Mouse (Mus musculus): ENCODE results near the gene Mfsd6. TPM values are rescaled to one million over a fixed set of nuclear protein-coding genes. Genes with fewer than 3 reads are reported as not detected.

Mfsd6 gene
- polyA plus RNA-seq (2015; fragmentation: Nextera tagmentation; extraction: Ambion mirVana), result 12.1 and 12.3 TPM in 2 replicates

DNA sequence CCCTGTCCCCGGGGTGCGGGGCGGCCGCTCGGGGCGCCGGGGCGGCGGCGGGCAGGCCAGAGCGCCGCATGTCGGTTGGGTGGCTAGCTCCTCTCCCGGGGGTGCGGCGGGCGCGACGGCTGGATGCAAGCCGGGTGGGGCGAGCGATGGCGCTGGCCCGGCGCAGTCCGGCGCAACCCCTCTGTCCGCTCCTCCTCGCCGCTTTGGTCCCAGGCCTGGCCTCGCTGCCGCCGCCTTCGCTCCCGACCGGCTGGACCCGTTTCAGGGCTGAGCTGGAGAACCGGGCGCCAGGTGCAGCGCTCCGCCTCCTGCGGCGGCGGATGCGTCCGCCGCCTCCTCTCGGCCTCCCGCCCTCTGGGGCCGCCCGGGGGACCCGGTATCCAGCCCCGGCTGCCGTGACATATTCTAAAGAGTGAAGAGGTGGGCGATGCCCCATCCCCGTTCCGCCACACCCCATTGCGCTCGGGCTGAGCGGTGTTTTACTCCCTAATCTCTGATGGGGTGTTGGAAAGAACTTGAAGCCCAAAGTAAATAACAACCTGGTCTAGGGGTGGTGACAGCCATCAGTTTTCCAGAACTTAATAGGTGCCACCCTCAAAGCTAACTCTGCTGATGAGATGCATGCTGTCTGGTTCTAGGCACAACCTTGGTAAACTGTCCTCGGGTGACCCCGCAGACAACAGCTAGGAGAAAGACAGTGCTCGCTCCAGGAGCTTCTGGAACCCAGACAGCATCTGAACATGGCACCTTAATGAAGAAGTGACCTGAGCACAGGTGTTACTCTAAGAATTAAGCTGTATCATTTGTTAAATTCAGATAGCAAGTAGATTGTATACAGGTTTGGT lies at the start of gene Mfsd6:
Mfsd6 (minus strand) TSS at position 407 of the 845 bp plus-strand sequence.
- 1% methylated on average over 57 of the region's 63 CpGs for WGBS
- H3K4me2 ChIP-seq (ENCODE audit: low read length), result peak within 1 kb of the TSS; percentile 79
- H3K9ac ChIP-seq (ENCODE audit: low read depth, low read length), result peak within 1 kb of the TSS; percentile 98
- H3K4me3 ChIP-seq (ENCODE audit: low read depth, low read length), result peak within 1 kb of the TSS; percentile 89
- no peaks in the 10 kb centered on the region for H3K36me3 ChIP-seq (ENCODE audit: control insufficient read depth, insufficient read depth, low read length)
- H3K9me3 ChIP-seq (replicated peaks; ENCODE audit: control insufficient read depth, low read length, poor library complexity, severe bottlenecking), result no peaks in the 10 kb centered on the region
- peaks cover 21% of the 10 kb centered on the region for H3K4me1 ChIP-seq (ENCODE audit: control insufficient read depth, insufficient read depth, low read length)
- ATAC-seq, result peak; percentile 76
- H3K27me3 ChIP-seq (ENCODE audit: control insufficient read depth, insufficient read depth, low read depth, low read length), result no peaks in the 10 kb centered on the region
- H3K27ac ChIP-seq (ENCODE audit: low read length), result peak within 1 kb of the TSS; percentile 94

DNA sequence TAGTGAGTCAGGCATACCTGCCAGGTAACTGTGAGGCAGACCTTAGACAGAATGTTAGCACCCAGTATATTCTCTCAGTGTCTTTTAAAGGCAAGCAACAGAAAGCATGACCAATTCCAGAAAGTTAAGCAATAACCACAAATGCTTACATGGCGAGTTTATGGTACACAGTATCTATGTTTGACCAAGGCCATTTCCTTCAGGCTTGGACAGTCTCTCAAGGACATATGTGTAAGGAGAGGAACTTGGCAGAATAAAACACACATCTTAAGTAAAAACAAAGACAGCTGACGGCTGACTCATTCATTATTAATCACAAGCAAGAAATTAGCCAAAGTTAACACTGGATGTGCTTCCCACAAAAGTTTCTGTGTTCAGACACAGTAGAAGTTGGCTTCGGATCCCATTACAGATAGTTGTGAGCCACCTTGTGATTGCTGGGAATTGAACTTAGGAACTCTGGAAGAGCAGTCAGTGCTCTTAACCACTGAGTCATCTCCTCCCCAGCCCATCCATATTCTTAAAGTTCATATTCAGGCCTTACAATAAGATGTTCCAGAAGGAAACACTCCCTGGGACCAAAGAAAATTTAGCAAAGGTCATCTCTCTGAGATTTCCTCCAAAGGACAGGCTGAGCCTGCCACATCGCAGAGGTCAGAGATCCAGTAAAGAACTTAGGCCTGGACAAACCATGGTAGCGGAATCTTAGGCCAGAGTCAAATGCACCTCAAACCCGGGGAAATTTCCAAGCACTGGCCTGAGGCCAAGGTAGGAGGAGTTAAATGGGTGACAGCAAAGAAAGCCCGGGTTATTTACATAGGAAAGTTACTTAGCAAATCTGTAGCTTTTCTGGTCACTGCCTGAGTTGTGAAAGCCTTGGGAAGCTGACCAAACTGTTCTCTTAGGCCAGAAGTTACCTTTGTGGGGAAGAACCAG lies 38.2 kb upstream of the Mfsd6 start:
- ATAC-seq, result no peak

DNA sequence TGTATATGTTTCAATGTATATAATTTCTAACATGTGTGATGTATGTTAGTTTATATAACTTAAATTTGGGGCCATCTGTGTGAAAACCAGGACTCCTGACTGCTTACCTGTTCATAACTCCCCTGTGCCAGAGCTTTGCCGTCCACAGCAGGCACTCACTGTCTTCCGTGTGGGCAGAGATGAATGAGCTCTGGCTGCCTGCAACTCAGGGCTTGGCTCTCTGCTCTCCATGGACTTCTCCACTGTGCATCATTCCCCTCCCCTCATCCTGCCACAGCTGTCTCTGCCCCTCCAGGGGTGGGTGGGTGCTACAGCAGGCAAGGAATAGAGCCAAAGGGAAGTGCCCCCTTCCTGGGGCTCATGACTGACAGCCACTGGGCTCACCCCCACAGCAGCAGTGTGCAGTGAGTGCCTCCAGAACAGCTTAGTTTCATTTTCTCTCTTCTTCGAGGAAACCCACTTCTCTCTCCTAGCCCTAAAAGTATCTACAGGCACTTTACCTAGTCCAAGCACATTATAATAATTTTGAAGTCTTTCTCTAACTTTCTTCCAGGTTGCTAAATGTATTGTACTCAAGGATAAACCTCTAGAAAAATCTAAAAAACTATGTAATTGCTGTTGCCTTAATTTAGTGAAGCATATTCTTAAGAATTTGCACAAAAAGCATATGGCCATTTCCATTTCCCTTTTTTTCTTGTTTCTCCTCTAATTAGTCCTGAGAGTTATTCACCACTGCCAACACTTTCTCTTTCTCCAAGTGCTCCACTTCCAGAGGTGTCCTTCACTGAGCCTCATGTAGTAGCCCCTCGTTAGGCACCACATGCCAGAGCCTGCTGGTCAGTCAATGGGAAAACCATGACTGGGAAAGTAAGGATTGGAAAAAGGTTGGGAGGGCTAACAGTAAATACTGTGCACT lies 36.9 kb upstream of the Mfsd6 start:
- Histone ChIP-seq H3K4me2 (ENCODE audit: low read length) (no peak overlapping the region), H3K9ac (ENCODE audit: low read depth, low read length) (no peak overlapping the region), H3K27me3 (ENCODE audit: control insufficient read depth, insufficient read depth, low read depth, low read length) (no peaks in the 10 kb centered on the region), H3K4me1 (ENCODE audit: control insufficient read depth, insufficient read depth, low read length) (no peaks in the 10 kb centered on the region), H3K9me3 (replicated peaks; ENCODE audit: control insufficient read depth, low read length, poor library complexity, severe bottlenecking) (no peaks in the 10 kb centered on the region), H3K27ac (ENCODE audit: low read length) (no peak overlapping the region), H3K36me3 (ENCODE audit: control insufficient read depth, insufficient read depth, low read length) (no peaks in the 10 kb centered on the region), H3K4me3 (ENCODE audit: low read depth, low read length) (no peak overlapping the region)
- no peak for ATAC-seq
- 75% methylated on average over 4 of the region's 4 CpGs for WGBS

More for the DNA sequence above, 38.2 kb upstream of the Mfsd6 start:
- H3K4me1 ChIP-seq (ENCODE audit: control insufficient read depth, insufficient read depth, low read length), result no peaks in the 10 kb centered on the region
- 76% methylated on average over 7 of the region's 7 CpGs for WGBS
- no peak overlapping the region for H3K4me2 ChIP-seq (ENCODE audit: low read length)
- H3K27ac ChIP-seq (ENCODE audit: low read length), result no peak overlapping the region
- no peaks in the 10 kb centered on the region for H3K36me3 ChIP-seq (ENCODE audit: control insufficient read depth, insufficient read depth, low read length)
- H3K9me3 ChIP-seq (replicated peaks; ENCODE audit: control insufficient read depth, low read length, poor library complexity, severe bottlenecking), result no peaks in the 10 kb centered on the region
- H3K27me3 ChIP-seq (ENCODE audit: control insufficient read depth, insufficient read depth, low read depth, low read length), result no peaks in the 10 kb centered on the region
- H3K4me3 ChIP-seq (ENCODE audit: low read depth, low read length), result no peak overlapping the region
- no peak overlapping the region for H3K9ac ChIP-seq (ENCODE audit: low read depth, low read length)

DNA sequence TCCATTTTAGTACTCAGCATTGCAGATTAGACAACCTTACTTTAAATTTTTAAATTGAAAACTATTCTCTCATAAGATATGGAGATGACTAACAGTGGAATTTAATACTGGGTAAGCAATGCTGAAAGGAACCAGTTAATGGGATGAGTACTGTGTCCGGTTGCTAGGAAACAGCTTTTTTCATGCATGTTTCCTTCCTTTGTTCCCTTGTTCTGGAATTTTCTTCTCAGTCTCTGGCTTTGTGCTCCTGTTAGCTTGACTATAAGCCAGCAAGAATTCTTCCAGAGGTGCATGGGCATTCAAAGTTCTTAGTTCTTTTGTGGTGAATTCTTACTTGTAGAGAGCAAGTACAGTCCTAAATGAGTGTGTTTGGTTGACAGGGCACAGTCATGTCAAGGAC lies 30.9 kb upstream of the Mfsd6 start:
- ATAC-seq, result peak; percentile 36; the same call in 1 of the 2 replicates

DNA sequence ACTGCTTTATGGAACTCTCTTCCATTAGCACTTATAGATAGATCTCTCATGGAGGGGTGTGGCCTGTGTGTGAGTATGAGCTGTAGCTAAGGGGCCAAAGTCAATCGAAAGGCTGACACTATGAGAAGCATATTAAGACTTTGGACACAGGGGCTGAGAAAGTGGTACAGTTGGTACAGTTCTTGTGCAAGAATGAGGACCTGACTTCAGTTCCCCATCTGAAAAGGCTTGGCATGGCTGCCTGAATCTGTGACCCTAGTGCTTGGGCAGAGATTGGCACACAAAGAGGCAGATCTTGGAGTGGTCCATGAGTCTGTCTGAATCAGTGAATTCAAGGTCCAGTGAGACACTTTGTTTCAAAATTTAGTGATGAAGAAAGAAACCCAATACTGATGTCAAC lies 27.1 kb upstream of the Mfsd6 start:
- no peak for ATAC-seq
- no peak overlapping the region for H3K4me2 ChIP-seq (ENCODE audit: low read length)
- WGBS, result 97% methylated on average over 1 of the region's 1 CpGs

More for the DNA sequence above, 30.9 kb upstream of the Mfsd6 start:
- H3K9ac ChIP-seq (ENCODE audit: low read depth, low read length), result no peak overlapping the region
- no peaks in the 10 kb centered on the region for H3K36me3 ChIP-seq (ENCODE audit: control insufficient read depth, insufficient read depth, low read length)
- H3K4me1 ChIP-seq (ENCODE audit: control insufficient read depth, insufficient read depth, low read length), result no peaks in the 10 kb centered on the region
- no peak overlapping the region for H3K4me3 ChIP-seq (ENCODE audit: low read depth, low read length)
- 51% methylated on average over 1 of the region's 1 CpGs for WGBS
- H3K9me3 ChIP-seq (replicated peaks; ENCODE audit: control insufficient read depth, low read length, poor library complexity, severe bottlenecking), result no peaks in the 10 kb centered on the region
- H3K27ac ChIP-seq (ENCODE audit: low read length), result no peak overlapping the region
- no peaks in the 10 kb centered on the region for H3K27me3 ChIP-seq (ENCODE audit: control insufficient read depth, insufficient read depth, low read depth, low read length)
- H3K4me2 ChIP-seq (ENCODE audit: low read length), result no peak overlapping the region

DNA sequence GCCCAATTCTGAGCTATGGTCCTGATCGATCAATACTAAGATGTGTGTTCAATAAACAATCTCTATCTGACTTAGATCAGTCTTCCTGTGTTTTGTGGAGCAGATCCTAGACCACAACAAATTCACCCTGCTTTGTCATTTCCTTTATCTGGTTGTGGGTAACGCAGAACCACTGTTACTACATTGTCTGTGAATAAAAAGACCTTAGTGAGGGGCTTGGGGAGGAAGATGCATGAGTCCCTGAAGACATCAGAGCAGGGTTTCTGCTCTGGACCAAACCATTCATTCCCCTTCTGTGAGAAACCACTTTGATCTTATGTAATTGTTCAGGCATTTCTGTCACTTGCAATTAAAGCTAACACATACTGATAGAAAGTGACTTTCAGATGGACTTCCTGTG lies 26.6 kb upstream of the Mfsd6 start:
- no peak overlapping the region for H3K4me3 ChIP-seq (ENCODE audit: low read depth, low read length)
- no peaks in the 10 kb centered on the region for H3K36me3 ChIP-seq (ENCODE audit: control insufficient read depth, insufficient read depth, low read length)
- no peak overlapping the region for H3K9ac ChIP-seq (ENCODE audit: low read depth, low read length)
- no peak for ATAC-seq
- H3K27ac ChIP-seq (ENCODE audit: low read length), result no peak overlapping the region
- H3K4me2 ChIP-seq (ENCODE audit: low read length), result no peak overlapping the region
- no peaks in the 10 kb centered on the region for H3K27me3 ChIP-seq (ENCODE audit: control insufficient read depth, insufficient read depth, low read depth, low read length)
- no peaks in the 10 kb centered on the region for H3K9me3 ChIP-seq (replicated peaks; ENCODE audit: control insufficient read depth, low read length, poor library complexity, severe bottlenecking)
- no peaks in the 10 kb centered on the region for H3K4me1 ChIP-seq (ENCODE audit: control insufficient read depth, insufficient read depth, low read length)
- WGBS, result 82% methylated on average over 2 of the region's 2 CpGs

More for the DNA sequence above, 27.1 kb upstream of the Mfsd6 start:
- Histone ChIP-seq H3K9ac (ENCODE audit: low read depth, low read length) (no peak overlapping the region), H3K4me1 (ENCODE audit: control insufficient read depth, insufficient read depth, low read length) (no peaks in the 10 kb centered on the region), H3K27me3 (ENCODE audit: control insufficient read depth, insufficient read depth, low read depth, low read length) (no peaks in the 10 kb centered on the region), H3K36me3 (ENCODE audit: control insufficient read depth, insufficient read depth, low read length) (no peaks in the 10 kb centered on the region), H3K9me3 (replicated peaks; ENCODE audit: control insufficient read depth, low read length, poor library complexity, severe bottlenecking) (no peaks in the 10 kb centered on the region), H3K27ac (ENCODE audit: low read length) (no peak overlapping the region), H3K4me3 (ENCODE audit: low read depth, low read length) (no peak overlapping the region)

DNA sequence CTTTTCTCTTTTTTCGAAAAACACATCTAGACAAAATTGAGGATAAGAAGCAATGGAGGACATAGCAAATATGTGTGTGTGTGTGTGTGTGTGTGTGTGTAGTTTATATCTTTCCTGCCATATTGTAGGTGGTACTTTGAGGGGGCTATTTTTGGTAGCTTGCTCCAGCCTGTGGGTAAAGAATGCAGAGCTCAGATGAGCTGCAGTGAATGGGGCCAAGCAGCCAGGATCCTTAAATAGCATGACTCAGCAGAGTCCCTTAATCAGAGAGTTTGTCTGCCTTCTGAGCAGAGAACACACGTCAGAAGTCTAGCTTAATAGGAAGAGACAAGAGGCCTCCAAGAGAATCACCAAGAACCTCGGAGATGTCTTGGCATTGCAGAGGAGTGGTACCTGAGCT lies 25.4 kb upstream of the Mfsd6 start:
- H3K4me1 ChIP-seq (ENCODE audit: control insufficient read depth, insufficient read depth, low read length), result no peaks in the 10 kb centered on the region
- no peak overlapping the region for H3K4me3 ChIP-seq (ENCODE audit: low read depth, low read length)
- H3K27me3 ChIP-seq (ENCODE audit: control insufficient read depth, insufficient read depth, low read depth, low read length), result no peaks in the 10 kb centered on the region
- H3K4me2 ChIP-seq (ENCODE audit: low read length), result no peak overlapping the region
- 69% methylated on average over 3 of the region's 3 CpGs for WGBS
- ATAC-seq, result no peak
- no peaks in the 10 kb centered on the region for H3K36me3 ChIP-seq (ENCODE audit: control insufficient read depth, insufficient read depth, low read length)
- no peak overlapping the region for H3K9ac ChIP-seq (ENCODE audit: low read depth, low read length)
- no peaks in the 10 kb centered on the region for H3K9me3 ChIP-seq (replicated peaks; ENCODE audit: control insufficient read depth, low read length, poor library complexity, severe bottlenecking)
- no peak overlapping the region for H3K27ac ChIP-seq (ENCODE audit: low read length)

DNA sequence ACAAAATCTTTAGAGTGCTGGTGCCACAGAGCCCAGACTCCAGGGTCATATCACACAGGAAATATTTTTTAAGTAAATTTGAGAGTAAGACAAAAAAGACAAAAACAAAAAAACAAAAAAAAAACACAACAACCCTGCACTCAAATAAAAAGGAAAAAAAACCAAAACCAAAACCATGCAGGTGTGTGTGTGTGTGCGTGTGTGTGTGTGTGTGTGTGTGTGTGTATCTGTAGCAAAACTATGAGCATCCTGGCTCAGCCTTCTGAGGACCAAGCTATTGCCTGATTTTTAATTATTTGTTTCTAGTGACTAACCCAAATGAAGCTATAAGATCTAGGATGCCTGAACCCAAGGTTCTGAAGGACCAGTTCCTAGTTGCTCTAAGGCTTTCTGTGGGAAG lies 24.4 kb upstream of the Mfsd6 start:
- no peak overlapping the region for H3K4me3 ChIP-seq (ENCODE audit: low read depth, low read length)
- no peak overlapping the region for H3K9ac ChIP-seq (ENCODE audit: low read depth, low read length)
- no peak overlapping the region for H3K27ac ChIP-seq (ENCODE audit: low read length)
- H3K9me3 ChIP-seq (replicated peaks; ENCODE audit: control insufficient read depth, low read length, poor library complexity, severe bottlenecking), result no peaks in the 10 kb centered on the region
- no peak overlapping the region for H3K4me2 ChIP-seq (ENCODE audit: low read length)
- 86% methylated on average over 1 of the region's 1 CpGs for WGBS
- no peaks in the 10 kb centered on the region for H3K27me3 ChIP-seq (ENCODE audit: control insufficient read depth, insufficient read depth, low read depth, low read length)
- no peaks in the 10 kb centered on the region for H3K36me3 ChIP-seq (ENCODE audit: control insufficient read depth, insufficient read depth, low read length)
- ATAC-seq, result no peak
- no peaks in the 10 kb centered on the region for H3K4me1 ChIP-seq (ENCODE audit: control insufficient read depth, insufficient read depth, low read length)

Measured in midbrain, embryonic 16.5 days (tissue).